Mouse (Mus musculus): ENCODE data around the gene Mycbp. TPM values are rescaled to one million over a fixed set of nuclear protein-coding genes. Genes with fewer than 3 reads are reported as not detected.

The Mycbp gene
- polyA plus RNA-seq, 1 experiment from 2014 or later = 65.2 TPM

DNA sequence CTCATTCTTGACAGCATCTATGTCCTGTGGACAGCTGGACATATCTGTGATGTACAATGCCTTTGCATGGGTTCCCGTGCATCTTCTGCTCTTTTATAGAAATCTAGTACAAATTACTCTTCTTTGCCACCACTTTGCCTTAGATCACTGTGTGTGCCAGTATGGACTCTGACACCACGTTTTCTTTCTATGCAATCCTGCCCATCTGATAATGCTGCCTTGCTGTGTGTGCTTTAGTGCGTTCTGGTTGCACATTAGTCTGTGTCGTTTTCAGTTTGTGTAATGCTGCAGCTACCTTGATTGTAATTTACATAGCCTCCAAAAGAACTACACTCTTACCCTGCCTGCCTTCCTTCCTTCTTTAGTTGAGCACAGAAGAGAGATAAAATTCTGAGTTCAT is 6.9 kb downstream of the Mycbp start:
- ATAC-seq (ENCODE audit: insufficient number of reproducible peaks, insufficient read depth, low FRiP score, low TSS enrichment, low read depth) = no peak
- WGBS = 92% methylated on average over 4 of the region's 4 CpGs
- peaks cover 48% of the 10 kb centered on the region for H3K36me3 ChIP-seq

DNA sequence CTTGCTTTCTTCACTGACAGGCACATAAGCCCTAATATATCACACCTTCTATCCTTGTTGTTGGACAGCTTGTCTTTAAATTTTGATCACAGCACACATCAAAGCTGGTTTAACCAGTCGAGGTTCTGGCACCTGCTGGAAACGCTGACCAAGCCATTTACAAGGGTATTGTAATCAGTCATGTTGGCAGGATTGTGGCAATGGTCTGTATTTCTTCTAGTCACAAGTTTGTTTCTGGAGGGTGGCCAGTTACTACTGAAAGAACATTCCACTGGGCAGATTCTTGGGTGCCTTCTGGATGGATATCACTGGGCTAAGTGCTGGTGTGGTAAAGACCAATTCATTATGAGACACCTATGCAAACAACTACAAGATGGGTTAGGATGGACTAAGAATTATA is 7.8 kb downstream of the Mycbp start:
- peaks cover 48% of the 10 kb centered on the region for H3K36me3 ChIP-seq
- H3K27me3 ChIP-seq = no peaks in the 10 kb centered on the region
- ATAC-seq (ENCODE audit: insufficient number of reproducible peaks, insufficient read depth, low FRiP score, low TSS enrichment, low read depth) = no peak
- H3K4me2 ChIP-seq = no peak overlapping the region
- WGBS = 66% methylated on average over 2 of the region's 2 CpGs
- no peak overlapping the region for H3K27ac ChIP-seq
- no peaks in the 10 kb centered on the region for H3K9me3 ChIP-seq
- H3K9ac ChIP-seq (replicated peaks) = no peak overlapping the region
- no peak overlapping the region for H3K4me3 ChIP-seq (replicated peaks)
- peaks cover 7% of the 10 kb centered on the region for H3K4me1 ChIP-seq (replicated peaks)

More for the DNA sequence above, 6.9 kb downstream of the Mycbp start:
- Histone ChIP-seq H3K4me1 (replicated peaks) (peaks cover 7% of the 10 kb centered on the region), H3K4me3 (replicated peaks) (no peak overlapping the region), H3K9ac (replicated peaks) (no peak overlapping the region), H3K27me3 (no peaks in the 10 kb centered on the region), H3K4me2 (no peak overlapping the region), H3K27ac (no peak overlapping the region), H3K9me3 (no peaks in the 10 kb centered on the region)

DNA sequence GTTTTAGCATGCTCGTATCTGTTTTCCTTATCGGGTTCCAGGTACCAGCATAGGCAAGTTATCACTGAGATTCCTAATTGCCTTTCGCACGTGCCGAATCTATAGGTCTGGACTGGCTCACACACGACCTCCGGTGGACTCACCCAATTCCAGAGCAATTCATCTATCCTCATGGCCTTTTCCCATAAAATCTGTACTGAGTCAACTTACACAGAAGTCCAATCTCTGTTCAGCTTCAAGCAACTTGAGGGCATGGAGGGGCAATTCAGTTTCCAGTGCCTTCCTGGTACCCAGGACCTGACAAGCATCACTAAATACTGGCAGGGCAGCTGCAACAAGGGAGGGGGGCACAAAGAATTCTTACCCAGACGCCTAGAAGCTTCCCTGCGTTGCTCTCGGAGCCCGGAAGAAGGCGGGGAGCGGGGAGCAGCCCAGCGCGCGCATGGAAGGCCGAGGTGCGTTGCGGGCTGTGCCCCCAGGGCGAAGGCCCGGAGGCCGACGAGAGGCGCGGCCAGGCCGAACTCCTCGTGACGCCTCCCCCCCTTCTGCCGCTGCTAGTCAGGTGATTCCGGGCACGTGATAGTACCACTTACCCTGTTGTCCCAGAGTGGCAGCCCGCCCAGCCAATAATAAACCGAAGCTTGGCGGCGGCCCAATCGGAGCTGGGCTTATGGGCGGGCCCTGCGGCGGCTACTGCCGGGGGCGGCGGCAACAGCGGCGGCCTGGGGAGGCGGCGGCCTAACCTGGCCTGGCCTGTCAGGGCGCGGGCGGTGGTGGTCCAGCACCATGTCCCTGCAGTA is 12.3 kb downstream of the Mycbp start, which contains the start of gene Rragc:
TSS of gene Rragc (plus strand) at position 699 of the 800 bp plus-strand sequence.
- Histone ChIP-seq H3K4me1 (replicated peaks) (peaks cover 19% of the 10 kb centered on the region), H3K9ac (replicated peaks) (peak within 1 kb of the TSS; percentile 88), H3K4me2 (peak within 1 kb of the TSS; percentile 92), H3K27ac (peak within 1 kb of the TSS; percentile 86), H3K4me3 (replicated peaks) (peak within 1 kb of the TSS; percentile 92), H3K27me3 (no peaks in the 10 kb centered on the region), H3K36me3 (peaks cover 34% of the 10 kb centered on the region), H3K9me3 (no peaks in the 10 kb centered on the region)
- peak; percentile 99 for ATAC-seq (ENCODE audit: insufficient number of reproducible peaks, insufficient read depth, low FRiP score, low TSS enrichment, low read depth)
- 1% methylated on average over 49 of the region's 49 CpGs for WGBS

DNA sequence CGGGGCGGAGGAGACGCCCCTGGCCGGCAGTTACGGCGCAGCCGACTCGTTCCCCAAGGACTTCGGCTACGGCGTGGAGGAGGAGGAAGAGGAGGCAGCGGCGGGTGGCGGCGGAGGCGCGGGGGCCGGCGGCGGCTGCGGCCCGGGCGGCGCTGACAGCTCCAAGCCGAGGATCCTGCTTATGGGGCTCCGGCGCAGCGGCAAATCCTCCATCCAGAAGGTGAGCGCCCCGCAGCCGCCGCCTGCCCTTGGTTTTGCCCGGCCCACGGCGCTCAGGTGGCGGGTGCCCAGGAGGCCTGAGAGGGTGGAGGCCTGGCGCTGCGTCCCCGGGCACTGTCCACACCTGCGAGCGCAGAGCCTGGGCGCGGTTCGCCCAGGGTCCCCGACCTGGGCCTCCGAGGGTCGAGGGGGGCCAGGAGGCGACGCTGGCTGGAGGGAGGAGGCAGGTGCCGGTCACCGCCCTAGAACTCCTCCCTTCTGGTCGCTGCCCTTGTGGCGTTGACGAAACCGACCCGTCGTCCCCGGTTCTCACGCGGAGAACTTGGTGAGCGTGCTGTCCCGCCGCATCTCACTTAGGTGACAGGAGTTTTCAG is 13.0 kb downstream of the Mycbp start, which contains the start of gene 4930535I16Rik:
TSS of gene 4930535I16Rik (minus strand) at position 475 of the 593 bp plus-strand sequence.
- Histone ChIP-seq H3K4me1 (replicated peaks) (peaks cover 19% of the 10 kb centered on the region), H3K4me3 (replicated peaks) (peak within 1 kb of the TSS; percentile 92), H3K9ac (replicated peaks) (peak within 1 kb of the TSS; percentile 88), H3K9me3 (no peaks in the 10 kb centered on the region), H3K4me2 (peak within 1 kb of the TSS; percentile 92), H3K36me3 (peaks cover 33% of the 10 kb centered on the region), H3K27ac (peak within 1 kb of the TSS; percentile 86), H3K27me3 (no peaks in the 10 kb centered on the region)
- peak; percentile 63; the same call in 1 of the 2 replicates for ATAC-seq (ENCODE audit: insufficient number of reproducible peaks, insufficient read depth, low FRiP score, low TSS enrichment, low read depth)
- WGBS = under 1% methylated on average over 50 of the region's 63 CpGs

DNA sequence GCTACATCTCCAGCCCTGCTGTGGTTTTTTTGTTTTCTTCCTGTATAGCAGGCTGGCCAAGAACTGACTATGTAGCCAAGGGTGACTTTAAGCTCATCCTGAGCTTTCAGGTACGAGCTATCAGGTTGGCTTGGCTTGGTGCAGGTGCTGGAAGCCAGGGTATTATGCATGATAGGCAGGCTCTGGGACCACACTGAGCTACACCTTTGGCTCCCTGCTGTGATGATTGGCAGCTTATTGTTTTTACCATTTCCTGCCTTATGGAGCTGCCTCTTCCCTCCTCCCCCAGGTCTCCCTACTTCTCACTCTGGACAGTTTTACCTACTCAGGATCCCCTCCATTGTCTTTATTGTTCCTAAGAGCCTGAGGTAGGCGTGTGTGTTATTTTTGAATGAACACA is 14.2 kb downstream of the Mycbp start:
- Histone ChIP-seq H3K4me3 (replicated peaks) (peak overlapping the region; percentile 92), H3K36me3 (peaks cover 32% of the 10 kb centered on the region), H3K9ac (replicated peaks) (0 out of 2 replicates have a peak overlapping the region, but pooled peaks have one; percentile 88), H3K4me2 (peak overlapping the region; percentile 92), H3K27me3 (no peaks in the 10 kb centered on the region), H3K9me3 (no peaks in the 10 kb centered on the region), H3K27ac (no peak overlapping the region), H3K4me1 (replicated peaks) (peaks cover 19% of the 10 kb centered on the region)
- 82% methylated on average over 2 of the region's 2 CpGs for WGBS
- no peak for ATAC-seq (ENCODE audit: insufficient number of reproducible peaks, insufficient read depth, low FRiP score, low TSS enrichment, low read depth)

DNA sequence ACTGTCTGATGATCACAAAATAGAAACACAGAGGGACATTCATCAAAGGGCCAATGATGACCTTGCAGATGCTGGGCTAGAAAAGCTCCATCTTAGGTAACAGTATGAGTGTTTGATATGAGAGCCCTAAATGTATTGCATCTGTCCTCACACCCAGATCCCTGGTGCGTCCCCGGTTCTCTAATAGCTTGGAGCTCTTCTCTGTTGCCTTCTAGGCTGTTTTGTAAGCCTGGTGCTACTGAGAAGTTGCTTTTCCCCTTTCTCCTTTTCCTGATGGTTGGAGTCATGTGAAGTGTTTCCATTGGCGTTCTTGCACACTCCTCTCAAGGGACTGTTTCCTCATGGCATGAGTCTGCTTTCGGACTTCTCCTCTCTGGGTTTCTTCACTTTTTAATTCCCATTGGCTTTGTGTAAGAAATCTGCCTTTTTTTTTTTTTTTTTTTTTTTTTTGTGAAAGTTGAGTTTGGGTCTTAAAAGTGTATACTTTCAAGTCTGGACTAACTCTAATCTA is 16.5 kb downstream of the Mycbp start:
- no peak overlapping the region for H3K4me2 ChIP-seq
- H3K4me1 ChIP-seq (replicated peaks) = peaks cover 16% of the 10 kb centered on the region
- H3K36me3 ChIP-seq = peaks cover 52% of the 10 kb centered on the region
- no peak overlapping the region for H3K9ac ChIP-seq (replicated peaks)
- no peaks in the 10 kb centered on the region for H3K27me3 ChIP-seq
- no peak overlapping the region for H3K27ac ChIP-seq
- ATAC-seq (ENCODE audit: insufficient number of reproducible peaks, insufficient read depth, low FRiP score, low TSS enrichment, low read depth) = no peak
- 92% methylated on average over 4 of the region's 4 CpGs for WGBS
- no peaks in the 10 kb centered on the region for H3K9me3 ChIP-seq
- H3K4me3 ChIP-seq (replicated peaks) = no peak overlapping the region

DNA sequence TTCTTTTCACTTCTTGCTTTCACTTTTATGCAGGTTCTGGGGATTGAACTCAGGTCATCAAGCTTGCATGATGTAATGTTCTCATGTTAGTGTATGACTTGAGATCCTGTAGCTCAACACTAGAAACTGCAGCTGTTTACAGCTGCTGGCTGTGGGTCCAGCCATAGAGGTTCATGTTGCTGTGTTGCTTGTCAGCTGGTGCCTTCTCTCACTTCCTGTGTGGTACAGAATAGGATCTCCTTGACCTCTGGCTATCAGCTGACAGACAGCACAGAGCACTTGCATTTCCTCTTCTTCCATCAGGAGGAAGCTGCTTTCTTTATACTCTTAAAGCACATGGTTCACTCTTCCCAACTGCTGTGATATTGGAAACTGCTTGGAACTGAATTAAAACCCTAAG is 23.3 kb downstream of the Mycbp start:
- H3K27ac ChIP-seq = no peak overlapping the region
- no peak for ATAC-seq (ENCODE audit: insufficient number of reproducible peaks, insufficient read depth, low FRiP score, low TSS enrichment, low read depth)
- no peaks in the 10 kb centered on the region for H3K9me3 ChIP-seq
- H3K27me3 ChIP-seq = no peaks in the 10 kb centered on the region
- H3K36me3 ChIP-seq = peaks cover 91% of the 10 kb centered on the region
- H3K4me3 ChIP-seq (replicated peaks) = no peak overlapping the region
- H3K4me1 ChIP-seq (replicated peaks) = no peaks in the 10 kb centered on the region
- no peak overlapping the region for H3K9ac ChIP-seq (replicated peaks)
- H3K4me2 ChIP-seq = no peak overlapping the region

DNA sequence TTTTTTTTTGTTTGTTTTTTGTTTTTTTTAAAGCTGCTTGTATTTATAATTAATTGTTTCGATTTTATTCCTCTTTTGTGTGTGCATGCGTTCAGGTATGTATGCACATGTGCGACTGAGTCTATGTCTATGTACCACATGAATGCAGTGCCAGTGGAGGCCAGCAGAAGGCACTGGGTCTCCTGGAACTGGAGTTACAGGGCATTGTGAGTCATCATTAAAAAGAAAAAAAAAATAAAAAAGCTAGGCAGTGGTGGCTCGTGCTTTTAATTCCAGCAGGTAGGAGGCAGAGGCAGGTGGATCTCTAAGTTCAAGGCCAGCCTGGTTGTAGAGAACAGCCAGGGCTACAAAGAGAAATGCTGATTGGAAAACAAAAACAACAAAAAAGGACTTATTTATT is 25.4 kb downstream of the Mycbp start:
- Histone ChIP-seq H3K4me1 (replicated peaks) (no peaks in the 10 kb centered on the region), H3K4me2 (no peak overlapping the region), H3K27me3 (no peaks in the 10 kb centered on the region), H3K4me3 (replicated peaks) (no peak overlapping the region), H3K27ac (no peak overlapping the region), H3K9ac (replicated peaks) (no peak overlapping the region), H3K9me3 (no peaks in the 10 kb centered on the region), H3K36me3 (peaks cover 89% of the 10 kb centered on the region)
- 94% methylated on average over 4 of the region's 4 CpGs for WGBS
- ATAC-seq (ENCODE audit: insufficient number of reproducible peaks, insufficient read depth, low FRiP score, low TSS enrichment, low read depth) = no peak

DNA sequence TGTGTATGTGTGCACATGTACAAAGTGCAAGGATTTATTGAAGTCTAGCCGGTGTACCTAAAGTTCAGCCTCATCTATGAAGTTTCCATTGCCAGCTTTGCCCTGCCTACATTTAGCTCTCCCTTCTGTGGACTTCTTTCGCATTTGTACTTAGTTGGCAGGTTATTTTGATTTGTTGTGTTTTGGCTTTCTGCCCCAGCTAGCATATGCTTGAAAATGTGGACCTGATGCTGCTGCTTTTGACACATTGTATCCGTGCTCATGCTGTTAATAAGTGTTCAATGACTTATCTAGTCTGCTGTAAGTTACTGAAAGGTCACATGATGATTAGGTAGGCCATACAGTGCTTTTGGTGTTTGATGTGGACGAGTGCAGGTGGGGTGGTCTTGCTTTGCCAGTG is 29.7 kb downstream of the Mycbp start:
- Histone ChIP-seq H3K27me3 (no peaks in the 10 kb centered on the region), H3K36me3 (peaks cover 73% of the 10 kb centered on the region), H3K27ac (no peak overlapping the region), H3K4me3 (replicated peaks) (no peak overlapping the region), H3K4me2 (no peak overlapping the region), H3K9ac (replicated peaks) (no peak overlapping the region), H3K4me1 (replicated peaks) (no peaks in the 10 kb centered on the region), H3K9me3 (no peaks in the 10 kb centered on the region)
- ATAC-seq (ENCODE audit: insufficient number of reproducible peaks, insufficient read depth, low FRiP score, low TSS enrichment, low read depth) = no peak
- WGBS = 86% methylated on average over 4 of the region's 4 CpGs

DNA sequence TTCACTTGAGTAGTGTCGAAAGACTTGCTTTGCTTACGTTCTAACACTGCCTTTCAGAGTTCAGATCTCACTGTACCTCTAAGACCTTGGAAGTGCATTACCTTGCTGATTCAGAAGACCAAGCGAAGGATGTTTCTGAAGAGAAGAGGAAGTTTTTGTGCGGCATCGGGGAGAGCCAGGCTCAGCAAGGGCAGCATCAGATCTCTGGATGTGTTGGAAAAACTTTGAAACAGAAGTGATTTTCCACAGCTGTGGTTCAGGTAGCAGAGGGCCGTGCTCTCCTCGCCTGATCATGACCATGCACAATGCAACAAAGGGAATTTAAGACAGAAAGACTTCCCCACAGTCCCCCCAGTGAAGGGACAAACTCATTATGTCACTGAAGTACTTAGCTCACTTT is 31.4 kb downstream of the Mycbp start:
- H3K9ac ChIP-seq (replicated peaks) = no peak overlapping the region
- ATAC-seq (ENCODE audit: insufficient number of reproducible peaks, insufficient read depth, low FRiP score, low TSS enrichment, low read depth) = no peak

DNA sequence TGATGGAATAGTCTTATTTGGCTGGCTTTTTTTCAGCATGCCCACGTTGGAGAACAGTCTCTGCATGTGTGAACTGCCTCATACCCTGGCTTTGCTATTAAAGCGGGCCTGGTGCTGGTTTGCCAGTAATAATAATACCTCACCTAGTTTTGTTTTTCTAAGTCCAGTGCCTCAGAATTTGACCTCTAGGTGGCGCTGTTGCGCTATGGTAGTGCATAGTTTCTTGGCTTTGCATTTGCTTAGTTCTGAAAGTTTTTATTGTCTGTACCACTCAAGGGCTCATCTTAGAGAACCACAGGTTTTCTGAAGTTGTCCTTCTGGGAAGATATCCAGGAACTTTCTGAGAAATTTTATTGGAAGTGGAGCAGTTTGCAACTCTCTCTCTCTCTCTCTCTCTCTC is 35.2 kb downstream of the Mycbp start:
- Histone ChIP-seq H3K36me3 (peaks cover 25% of the 10 kb centered on the region), H3K9ac (replicated peaks) (no peak overlapping the region), H3K27me3 (no peaks in the 10 kb centered on the region), H3K9me3 (no peaks in the 10 kb centered on the region), H3K4me1 (replicated peaks) (no peaks in the 10 kb centered on the region), H3K27ac (no peak overlapping the region), H3K4me3 (replicated peaks) (no peak overlapping the region), H3K4me2 (no peak overlapping the region)
- WGBS = 7% methylated on average over 4 of the region's 4 CpGs
- ATAC-seq (ENCODE audit: insufficient number of reproducible peaks, insufficient read depth, low FRiP score, low TSS enrichment, low read depth) = no peak

More for the DNA sequence above, 31.4 kb downstream of the Mycbp start:
- H3K9me3 ChIP-seq = no peaks in the 10 kb centered on the region
- no peak overlapping the region for H3K4me2 ChIP-seq
- no peak overlapping the region for H3K27ac ChIP-seq
- 94% methylated on average over 7 of the region's 7 CpGs for WGBS
- no peaks in the 10 kb centered on the region for H3K4me1 ChIP-seq (replicated peaks)
- H3K27me3 ChIP-seq = no peaks in the 10 kb centered on the region
- no peak overlapping the region for H3K4me3 ChIP-seq (replicated peaks)
- peaks cover 56% of the 10 kb centered on the region for H3K36me3 ChIP-seq

Data from limb, embryonic 12.5 days (tissue).